Mouse (Mus musculus) C2C12 (cell line): ENCODE measurements around the gene Kcnd3.

Source experiments
- CTCF ChIP-seq: IDR thresholded peaks from one replicate; pipeline ENCODE4 v1.5.1; 2011; ENCODE audit not compliant: control insufficient read depth, insufficient read depth, insufficient read length
- MAX ChIP-seq: IDR thresholded peaks from one replicate; pipeline ENCODE4 v1.6.1; 2011; ENCODE audit warnings: mild to moderate bottlenecking, control low read depth

- TF ChIP-seq CTCF = no peak
- no peak for TF ChIP-seq MAX
Measured at GRCm38 (mm10) chr3:105621154-105621553, 169.0 kb downstream of the Kcnd3 start.
